Mouse (Mus musculus) heart, postnatal 0 days (tissue): ENCODE measurements around the gene Mcl1. TPM values are rescaled to one million over a fixed set of nuclear protein-coding genes. Genes with fewer than 3 reads are reported as not detected.

Source experiments
- ATAC-seq: fragments of 200-750 bp; cut with Nextera tagmentation; 2 replicates; pipeline ENCODE4 v1.8.0; 2017; ENCODE audit warnings: low read depth, moderate number of reproducible peaks, moderate library complexity; ENCODE audit not compliant: insufficient read depth
- DNase-seq: peaks from one replicate; pipeline ENCODE4 v3.0.0-alpha.2; 2016; ENCODE audit warnings: low spot score
- H3K27ac ChIP-seq: fragments of 300-500 bp; sonication (generic); 2 replicates; pipeline ENCODE4 v1.5.1; 2014; ENCODE audit warnings: low read depth, mild to moderate bottlenecking
- H3K27me3 ChIP-seq: fragments of 300-500 bp; sonication (generic); 2 replicates; pipeline ENCODE4 v1.6.1; 2014; ENCODE audit warnings: low read length, mixed read lengths; ENCODE audit not compliant: control insufficient read depth, insufficient read depth
- H3K36me3 ChIP-seq: fragments of 300-500 bp; sonication (generic); replicated peaks from 2 replicates; pipeline ENCODE4 v1.6.1; 2014; ENCODE audit warnings: low read length, mixed read lengths; ENCODE audit not compliant: control insufficient read depth, insufficient read depth
- H3K4me1 ChIP-seq: fragments of 300-500 bp; sonication (generic); 2 replicates; pipeline ENCODE4 v1.6.1; 2014; ENCODE audit warnings: antibody characterized with exemption; ENCODE audit not compliant: control insufficient read depth, insufficient read depth
- H3K4me2 ChIP-seq: fragments of 300-500 bp; sonication (generic); 2 replicates; pipeline ENCODE4 v1.6.1; 2014; ENCODE audit warnings: low read depth, mild to moderate bottlenecking, low read length, moderate library complexity
- H3K4me3 ChIP-seq: fragments of 300-500 bp; sonication (generic); 2 replicates; pipeline ENCODE4 v1.5.1; 2014; ENCODE audit warnings: low read depth, low read length
- H3K9ac ChIP-seq: fragments of 300-500 bp; sonication (generic); replicated peaks from 2 replicates; pipeline ENCODE4 v1.6.1; 2014; ENCODE audit warnings: low read depth, low read length, mixed read lengths
- H3K9me3 ChIP-seq: fragments of 300-500 bp; sonication (generic); replicated peaks from 2 replicates; pipeline ENCODE4 v1.6.1; 2016; ENCODE audit warnings: low read length; ENCODE audit not compliant: control insufficient read depth
- CTCF ChIP-seq: IDR thresholded peaks from 2 replicates; pipeline ENCODE4 v1.5.1; 2016; ENCODE audit warnings: antibody characterized with exemption, control low read depth, low read depth
- EP300 ChIP-seq: IDR thresholded peaks from 2 replicates; pipeline ENCODE4 v1.6.1; 2016; ENCODE audit warnings: antibody characterized with exemption, low read depth
- polyA plus RNA-seq: library from polyadenylated mRNA; unstranded; fragments of >200 nt; fragmentation: Nextera tagmentation; extraction: Ambion mirVana; gene quantifications from 2 replicates; pipeline ENCODE4 v1.2.1, GENCODE M21; 2015
- total RNA-seq: library from RNA; depleted of rRNA; stranded (reverse); fragments of >200 nt; gene quantifications from 2 replicates; pipeline ENCODE4 v1.2.3, GENCODE M21; 2014; ENCODE audit warnings: low replicate concordance; rRNA removed

Mcl1 gene
- total and polyA plus RNA-seq, 2 experiments from 2014 or later = 50.1 to 278 TPM

- no peaks in the 10 kb centered on the region for H3K9me3 ChIP-seq
- H3K4me3 ChIP-seq = no peak overlapping the region
- H3K4me1 ChIP-seq = no peaks in the 10 kb centered on the region
- no peaks in the 10 kb centered on the region for H3K36me3 ChIP-seq
- H3K27me3 ChIP-seq = no peaks in the 10 kb centered on the region
- no peak overlapping the region for H3K9ac ChIP-seq
- DNase-seq (no peak), ATAC-seq (no peak)
- no peak overlapping the region for H3K27ac ChIP-seq
- TF ChIP-seq EP300 (no peak), CTCF (no peak)
- H3K4me2 ChIP-seq = no peak overlapping the region
Measured at GRCm38 (mm10) chr3:95709967-95710366, 51.4 kb downstream of the Mcl1 start.

Other genes starting within 250 kb of the Mcl1 start
- gene Arnt, start 224.4 kb upstream of the Mcl1 start, total RNA-seq = 20.6 and 22.4 TPM in 2 replicates
- 20.1 and 23.0 TPM in 2 replicates for gene Arnt, start 224.4 kb upstream of the Mcl1 start, polyA plus RNA-seq
- 5.4 and 11.6 TPM in 2 replicates for gene Ctsk, start 159.5 kb upstream of the Mcl1 start, total RNA-seq
- gene Ctsk, start 159.5 kb upstream of the Mcl1 start, polyA plus RNA-seq = 18.9 and 19.7 TPM in 2 replicates
- gene Ctss, start 132.0 kb upstream of the Mcl1 start, total RNA-seq = 6.4 and 9.9 TPM in 2 replicates
- 17.0 and 17.5 TPM in 2 replicates for gene Ctss, start 132.0 kb upstream of the Mcl1 start, polyA plus RNA-seq
- not detected in 2 replicates for gene Hormad1, start 99.1 kb upstream of the Mcl1 start, total RNA-seq
- gene Hormad1, start 99.1 kb upstream of the Mcl1 start, polyA plus RNA-seq = not detected in 2 replicates
- gene Golph3l, start 69.9 kb upstream of the Mcl1 start, total RNA-seq = 11.2 and 15.2 TPM in 2 replicates
- gene Golph3l, start 69.9 kb upstream of the Mcl1 start, polyA plus RNA-seq = 18.0 and 21.0 TPM in 2 replicates
- gene Ensa, start 33.8 kb upstream of the Mcl1 start, total RNA-seq = 43.3 and 49.6 TPM in 2 replicates
- 38.5 and 40.6 TPM in 2 replicates for gene Ensa, start 33.8 kb upstream of the Mcl1 start, polyA plus RNA-seq
- gene Adamtsl4, start 29.1 kb downstream of the Mcl1 start, total RNA-seq = 20.2 and 23.8 TPM in 2 replicates
- 7.5 and 11.2 TPM in 2 replicates for gene Adamtsl4, start 29.1 kb downstream of the Mcl1 start, polyA plus RNA-seq
- 22.9 and 63.8 TPM in 2 replicates for gene Ecm1, start 80.8 kb downstream of the Mcl1 start, total RNA-seq
- 55.8 and 59.6 TPM in 2 replicates for gene Ecm1, start 80.8 kb downstream of the Mcl1 start, polyA plus RNA-seq
- 43.5 and 47.1 TPM in 2 replicates for gene Tars2, start 101.4 kb downstream of the Mcl1 start, total RNA-seq
- 30.0 and 30.3 TPM in 2 replicates for gene Tars2, start 101.4 kb downstream of the Mcl1 start, polyA plus RNA-seq
- 25.6 and 28.8 TPM in 2 replicates for gene Rprd2, start 160.1 kb downstream of the Mcl1 start, total RNA-seq
- 15.8 and 20.8 TPM in 2 replicates for gene Rprd2, start 160.1 kb downstream of the Mcl1 start, polyA plus RNA-seq
- 2.2 and 6.0 TPM in 2 replicates for gene Prpf3, start 197.1 kb downstream of the Mcl1 start, total RNA-seq
- gene Prpf3, start 197.1 kb downstream of the Mcl1 start, polyA plus RNA-seq = 15.8 and 16.3 TPM in 2 replicates
- 142 and 222 TPM in 2 replicates for gene Mrps21, start 212.7 kb downstream of the Mcl1 start, total RNA-seq
- gene Mrps21, start 212.7 kb downstream of the Mcl1 start, polyA plus RNA-seq = 521 and 561 TPM in 2 replicates
- 2.3 and 7.3 TPM in 2 replicates for gene Ciart, start 223.5 kb downstream of the Mcl1 start, total RNA-seq
- 1.8 and 1.9 TPM in 2 replicates for gene Ciart, start 223.5 kb downstream of the Mcl1 start, polyA plus RNA-seq
- 5.3 and 41.9 TPM in 2 replicates for gene BC028528, start 233.2 kb downstream of the Mcl1 start, total RNA-seq
- 38.0 and 39.2 TPM in 2 replicates for gene BC028528, start 233.2 kb downstream of the Mcl1 start, polyA plus RNA-seq
- 121 and 138 TPM in 2 replicates for gene Aph1a, start 235.2 kb downstream of the Mcl1 start, total RNA-seq
- 42.7 and 50.8 TPM in 2 replicates for gene Aph1a, start 235.2 kb downstream of the Mcl1 start, polyA plus RNA-seq
- gene Car14, start 245.9 kb downstream of the Mcl1 start, total RNA-seq = 126 and 131 TPM in 2 replicates
- 137 and 144 TPM in 2 replicates for gene Car14, start 245.9 kb downstream of the Mcl1 start, polyA plus RNA-seq